Mouse (Mus musculus) stomach, embryonic 16.5 days (tissue): Measurements from ENCODE around the gene Gm9817. TPM values are rescaled to one million over a fixed set of nuclear protein-coding genes. Genes with fewer than 3 reads are reported as not detected.

Experiments used
- ATAC-seq: fragments of 200-750 bp; cut with Nextera tagmentation; 2 replicates; pipeline ENCODE4 v1.8.0; 2017; ENCODE audit warnings: moderate number of reproducible peaks, moderate TSS enrichment; ENCODE audit not compliant: insufficient read depth, low FRiP score
- H3K27ac ChIP-seq: fragments of 300-500 bp; sonication (generic); 2 replicates; pipeline ENCODE4 v1.5.1; 2014; ENCODE audit warnings: low read length
- H3K27me3 ChIP-seq: fragments of 300-500 bp; sonication (generic); 2 replicates; pipeline ENCODE4 v1.6.1; 2014; ENCODE audit warnings: low read length, control low read depth, mixed read lengths; ENCODE audit not compliant: control insufficient read depth, insufficient read depth
- H3K36me3 ChIP-seq: fragments of 300-500 bp; sonication (generic); 2 replicates; pipeline ENCODE4 v1.6.1; 2014; ENCODE audit warnings: low read length; ENCODE audit not compliant: control insufficient read depth, insufficient read depth
- H3K4me1 ChIP-seq: fragments of 300-500 bp; sonication (generic); 2 replicates; pipeline ENCODE4 v1.6.1; 2014; ENCODE audit warnings: low read length, control low read depth, mixed read lengths; ENCODE audit not compliant: control insufficient read depth, insufficient read depth
- H3K4me2 ChIP-seq: fragments of 300-500 bp; sonication (generic); 2 replicates; pipeline ENCODE4 v1.6.1; 2014; ENCODE audit warnings: low read depth, low read length, mixed read lengths
- H3K4me3 ChIP-seq: fragments of 300-500 bp; sonication (generic); replicated peaks from 2 replicates; pipeline ENCODE4 v1.5.1; 2014; ENCODE audit warnings: mild to moderate bottlenecking, low read length
- H3K9ac ChIP-seq: fragments of 300-500 bp; sonication (generic); 2 replicates; pipeline ENCODE4 v1.6.1; 2014; ENCODE audit warnings: low read length
- H3K9me3 ChIP-seq: fragments of 300-500 bp; sonication (generic); replicated peaks from 2 replicates; pipeline ENCODE4 v1.6.1; 2016; ENCODE audit warnings: low read length, control low read depth; ENCODE audit not compliant: control insufficient read depth
- WGBS: fragments of 180-500 bp; shearing (Covaris S2); extraction: QIAGEN DNeasy Blood & Tissue Kit; methylation state at CpG from one replicate; pipeline ENCODE4 v1.1.7; 2014; 5-methylcytosine and 5-hydroxymethylcytosine counted together
- polyA plus RNA-seq: library from polyadenylated mRNA; unstranded; fragments of >200 nt; fragmentation: Nextera tagmentation; extraction: Ambion mirVana; gene quantifications from 2 replicates; pipeline ENCODE4 v1.2.1, GENCODE M21; 2015

Gene Gm9817
- polyA plus RNA-seq, 1 experiment from 2014 or later, result 0.12 TPM

DNA sequence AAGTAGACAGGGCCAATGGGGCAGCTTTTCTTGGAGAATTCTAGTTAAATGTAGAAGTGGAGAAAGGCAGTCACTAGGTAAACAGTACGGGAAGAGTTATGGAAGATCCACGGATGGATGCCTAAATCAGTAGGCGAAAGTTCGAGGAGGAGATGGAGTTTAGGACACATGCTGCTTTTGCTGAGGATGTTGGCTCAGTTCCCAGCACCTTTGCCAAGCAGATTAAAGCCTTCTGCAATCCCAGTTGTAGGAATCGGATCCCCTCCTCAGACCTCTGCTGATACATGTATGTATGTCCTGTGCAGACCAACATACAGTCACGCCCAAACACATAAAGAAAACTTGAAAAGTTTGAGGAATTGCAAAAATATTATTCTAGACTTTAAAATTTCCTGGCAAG lies 8.1 kb upstream of the Gm9817 start:
- H3K27me3 ChIP-seq, result no peaks in the 10 kb centered on the region
- H3K36me3 ChIP-seq, result no peaks in the 10 kb centered on the region
- H3K4me1 ChIP-seq, result no peaks in the 10 kb centered on the region
- ATAC-seq, result no peak
- H3K9me3 ChIP-seq, result no peaks in the 10 kb centered on the region
- WGBS, result 76% methylated on average over 6 of the region's 6 CpGs
- H3K4me3 ChIP-seq, result no peak overlapping the region
- no peak overlapping the region for H3K9ac ChIP-seq
- H3K27ac ChIP-seq, result no peak overlapping the region
- no peak overlapping the region for H3K4me2 ChIP-seq

DNA sequence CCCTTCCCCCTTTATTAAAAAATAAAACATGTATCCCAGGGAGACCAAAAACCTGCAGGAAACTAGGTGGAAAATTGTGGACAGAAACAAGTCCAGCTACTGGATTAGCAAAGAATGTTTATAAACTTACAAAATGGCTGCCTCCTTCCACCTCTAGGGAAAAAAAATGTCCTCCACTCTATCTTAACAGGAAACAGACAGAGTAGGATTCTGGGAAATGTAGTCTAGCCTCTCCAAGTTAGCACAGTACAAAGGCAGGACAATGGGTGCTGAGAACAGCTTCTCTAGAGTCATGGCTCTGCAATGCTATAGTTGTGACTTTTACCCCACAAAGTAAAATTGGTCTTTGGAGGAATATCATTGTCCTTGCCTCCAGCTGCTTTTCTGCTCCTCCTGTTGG lies 3.5 kb upstream of the Gm9817 start:
- no peak for ATAC-seq
- Histone ChIP-seq H3K4me3 (no peak overlapping the region), H3K4me1 (no peaks in the 10 kb centered on the region), H3K9me3 (no peaks in the 10 kb centered on the region), H3K9ac (no peak overlapping the region), H3K27me3 (no peaks in the 10 kb centered on the region), H3K27ac (no peak overlapping the region), H3K4me2 (no peak overlapping the region), H3K36me3 (no peaks in the 10 kb centered on the region)

- Histone ChIP-seq H3K4me2 (no peak overlapping the region), H3K4me3 (no peak overlapping the region), H3K4me1 (no peaks in the 10 kb centered on the region), H3K9me3 (no peaks in the 10 kb centered on the region; the same call in 1 of the 2 replicates), H3K36me3 (no peaks in the 10 kb centered on the region), H3K9ac (no peak overlapping the region), H3K27ac (no peak overlapping the region), H3K27me3 (no peaks in the 10 kb centered on the region)
- no peak for ATAC-seq
- WGBS, result 91% methylated on average over 2 of the region's 2 CpGs
Observed at GRCm38 (mm10) chr13:45075715-45076114, 2.8 kb upstream of the Gm9817 start.

- no peaks in the 10 kb centered on the region for H3K36me3 ChIP-seq
- H3K9ac ChIP-seq, result no peak overlapping the region
- H3K27ac ChIP-seq, result no peak overlapping the region
- 94% methylated on average over 3 of the region's 3 CpGs for WGBS
- no peak overlapping the region for H3K4me2 ChIP-seq
- ATAC-seq, result no peak
- peaks cover 5% of the 10 kb centered on the region; the same call in 1 of the 2 replicates for H3K9me3 ChIP-seq
- no peak overlapping the region for H3K4me3 ChIP-seq
- H3K4me1 ChIP-seq, result peaks cover 4% of the 10 kb centered on the region; the same call in 1 of the 2 replicates
- no peaks in the 10 kb centered on the region for H3K27me3 ChIP-seq
Observed at GRCm38 (mm10) chr13:45080771-45081170, 2.3 kb downstream of the Gm9817 start.

GRCm38 (mm10) chr13:45083696-45084095 lies 5.2 kb downstream of the Gm9817 start:
- H3K9me3 ChIP-seq, result peaks cover 5% of the 10 kb centered on the region; the same call in 1 of the 2 replicates
- H3K27ac ChIP-seq, result no peak overlapping the region
- H3K4me3 ChIP-seq, result no peak overlapping the region
- ATAC-seq, result no peak
- H3K27me3 ChIP-seq, result no peaks in the 10 kb centered on the region
- no peaks in the 10 kb centered on the region for H3K36me3 ChIP-seq
- no peak overlapping the region for H3K4me2 ChIP-seq
- H3K4me1 ChIP-seq, result peaks cover 4% of the 10 kb centered on the region; the same call in 1 of the 2 replicates
- no peak overlapping the region for H3K9ac ChIP-seq
- WGBS, result 18% methylated on average over 5 of the region's 5 CpGs

DNA sequence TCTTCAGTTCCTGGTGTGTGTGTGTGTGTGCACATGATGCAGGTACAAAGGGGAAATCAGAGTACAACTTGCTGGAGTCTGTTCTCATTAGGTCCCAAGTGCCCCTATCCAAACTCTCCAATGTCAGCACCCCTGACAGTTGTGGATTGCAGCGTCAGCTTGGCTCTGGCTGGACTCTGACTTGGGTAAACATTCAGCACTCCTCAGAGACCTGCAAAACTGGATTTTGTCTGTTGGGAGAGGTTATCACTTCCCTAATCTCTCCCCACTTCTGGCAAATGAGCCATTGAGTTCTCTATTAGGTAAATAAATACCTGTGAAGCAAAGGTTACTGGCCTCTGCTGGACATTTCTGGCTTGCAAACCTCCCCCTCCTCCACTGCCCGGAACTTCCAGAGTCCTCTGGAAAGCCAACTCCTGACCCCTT lies 10.3 kb downstream of the Gm9817 start:
- no peak overlapping the region for H3K4me3 ChIP-seq
- H3K4me1 ChIP-seq, result peaks cover 5% of the 10 kb centered on the region; the same call in 1 of the 2 replicates
- H3K36me3 ChIP-seq, result no peaks in the 10 kb centered on the region
- H3K9me3 ChIP-seq, result no peaks in the 10 kb centered on the region
- H3K27me3 ChIP-seq, result no peaks in the 10 kb centered on the region
- peak overlapping the region; percentile 84 for H3K27ac ChIP-seq
- no peak overlapping the region for H3K9ac ChIP-seq
- no peak overlapping the region for H3K4me2 ChIP-seq
- peak; percentile 91 for ATAC-seq
- WGBS, result 8% methylated on average over 2 of the region's 2 CpGs

DNA sequence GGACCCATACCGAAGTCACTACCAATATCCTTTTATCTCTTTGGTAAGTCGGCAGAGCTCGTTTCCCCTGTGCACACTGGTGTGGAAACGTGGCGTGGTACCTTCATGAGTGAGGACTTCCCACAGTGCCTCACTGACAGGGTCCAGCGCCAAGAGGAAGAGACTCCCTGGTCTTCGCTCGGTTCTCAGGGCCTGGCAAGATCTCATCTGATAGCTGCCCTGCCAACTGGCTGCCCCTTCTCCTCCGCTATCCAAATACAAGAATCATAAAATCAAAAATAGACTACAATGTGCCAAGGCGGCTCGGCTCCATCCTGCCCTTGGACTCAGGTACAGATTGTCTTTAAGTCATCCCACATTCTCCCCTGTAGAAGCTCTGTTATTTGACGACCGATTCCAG lies 11.4 kb downstream of the Gm9817 start:
- Histone ChIP-seq H3K4me1 (peaks cover 5% of the 10 kb centered on the region; the same call in 1 of the 2 replicates), H3K4me2 (no peak overlapping the region), H3K9me3 (no peaks in the 10 kb centered on the region), H3K36me3 (no peaks in the 10 kb centered on the region), H3K9ac (no peak overlapping the region), H3K27ac (no peak overlapping the region; the same call in 1 of the 2 replicates), H3K27me3 (no peaks in the 10 kb centered on the region), H3K4me3 (no peak overlapping the region)
- no peak for ATAC-seq
- WGBS, result 55% methylated on average over 13 of the region's 13 CpGs

DNA sequence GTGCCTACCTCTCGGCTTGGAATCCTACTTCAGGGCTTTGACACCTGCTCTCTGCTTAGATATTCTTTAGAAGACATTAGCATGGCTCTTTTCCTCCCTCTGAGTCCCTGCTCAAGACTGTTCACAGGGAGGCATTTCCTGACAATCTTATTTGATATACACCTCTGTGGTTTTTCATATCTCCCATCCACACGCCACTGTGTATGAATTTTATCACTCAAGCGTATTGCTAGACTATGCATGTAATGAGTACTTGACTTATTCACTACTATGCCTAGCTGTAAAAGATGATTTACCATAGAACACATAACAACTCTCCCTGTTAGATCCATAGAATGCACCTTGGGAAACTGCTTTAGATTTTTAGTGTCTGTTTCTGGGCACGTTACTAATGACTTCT lies 14.3 kb downstream of the Gm9817 start:
- no peak overlapping the region for H3K9ac ChIP-seq
- H3K4me3 ChIP-seq, result no peak overlapping the region
- H3K9me3 ChIP-seq, result no peaks in the 10 kb centered on the region
- 77% methylated on average over 4 of the region's 4 CpGs for WGBS
- no peaks in the 10 kb centered on the region for H3K27me3 ChIP-seq
- H3K4me1 ChIP-seq, result peaks cover 5% of the 10 kb centered on the region; the same call in 1 of the 2 replicates
- H3K27ac ChIP-seq, result no peak overlapping the region
- ATAC-seq, result no peak
- H3K4me2 ChIP-seq, result no peak overlapping the region
- H3K36me3 ChIP-seq, result no peaks in the 10 kb centered on the region

GRCm38 (mm10) chr13:45095028-45095427 lies 16.5 kb downstream of the Gm9817 start:
- no peak for ATAC-seq
- no peak overlapping the region for H3K4me2 ChIP-seq
- no peak overlapping the region for H3K27ac ChIP-seq
- H3K4me3 ChIP-seq, result no peak overlapping the region
- no peak overlapping the region for H3K9ac ChIP-seq
- no peaks in the 10 kb centered on the region for H3K9me3 ChIP-seq
- H3K27me3 ChIP-seq, result no peaks in the 10 kb centered on the region
- no peaks in the 10 kb centered on the region for H3K36me3 ChIP-seq
- 83% methylated on average over 9 of the region's 9 CpGs for WGBS
- no peaks in the 10 kb centered on the region for H3K4me1 ChIP-seq
